Mouse (Mus musculus): ENCODE data around the gene Alk.

- TF ChIP-seq CTCF (IDR thresholded peaks at IDR 0.05; ENCODE audit: low read depth): no peak
- TF ChIP-seq EP300 (optimal IDR thresholded peaks at IDR 0.05): no peak
Measured at GRCm38 (mm10) chr17:71862184-71862583, 742.2 kb downstream of the Alk start.
